Mouse (Mus musculus) liver, postnatal 0 days (tissue): ENCODE results near the gene Ttc3. TPM values are rescaled to one million over a fixed set of nuclear protein-coding genes. Genes with fewer than 3 reads are reported as not detected.
A peak's percentile ranks its signal among the peaks of the same experiment; 100 is the strongest.

Experiments used
- ATAC-seq: fragments of 200-750 bp; cut with Nextera tagmentation; 2 replicates; pipeline ENCODE4 v1.8.0; 2017; ENCODE audit warnings: mild to moderate bottlenecking, moderate library complexity
- DNase-seq: peaks from one replicate; pipeline ENCODE4 v3.0.0-alpha.2; 2016
- H3K27ac ChIP-seq: fragments of 300-500 bp; sonication (generic); 2 replicates; pipeline ENCODE4 v1.5.1; 2014; ENCODE audit warnings: antibody characterized with exemption, moderate library complexity, mild to moderate bottlenecking, low read depth
- H3K27me3 ChIP-seq: fragments of 300-500 bp; sonication (generic); 2 replicates; pipeline ENCODE4 v1.6.1; 2014; ENCODE audit warnings: low read length, control low read depth, mixed read lengths; ENCODE audit not compliant: insufficient read depth
- H3K36me3 ChIP-seq: fragments of 300-500 bp; sonication (generic); replicated peaks from 2 replicates; pipeline ENCODE4 v1.6.1; 2014; ENCODE audit warnings: mild to moderate bottlenecking, control low read depth, low read length, moderate library complexity, mixed read lengths; ENCODE audit not compliant: insufficient read depth
- H3K4me1 ChIP-seq: fragments of 300-500 bp; sonication (generic); 2 replicates; pipeline ENCODE4 v1.6.1; 2014; ENCODE audit warnings: antibody characterized with exemption, mild to moderate bottlenecking, control low read depth; ENCODE audit not compliant: insufficient read depth
- H3K4me2 ChIP-seq: fragments of 300-500 bp; sonication (generic); 2 replicates; pipeline ENCODE4 v1.6.1; 2014; ENCODE audit warnings: low read depth, mild to moderate bottlenecking, low read length, moderate library complexity, mixed read lengths
- H3K4me3 ChIP-seq: fragments of 300-500 bp; sonication (generic); 2 replicates; pipeline ENCODE4 v1.5.1; 2014; ENCODE audit warnings: low read depth, low read length
- H3K9ac ChIP-seq: fragments of 300-500 bp; sonication (generic); replicated peaks from 2 replicates; pipeline ENCODE4 v1.6.1; 2014; ENCODE audit warnings: mild to moderate bottlenecking, moderate library complexity
- H3K9me3 ChIP-seq: fragments of 300-500 bp; sonication (generic); 2 replicates; pipeline ENCODE4 v1.6.1; 2016; ENCODE audit warnings: mild to moderate bottlenecking, control low read depth, low read length, mixed read lengths
- CTCF ChIP-seq: sonication (generic); IDR thresholded peaks from 2 replicates; pipeline ENCODE4 v1.5.1; 2016; ENCODE audit warnings: antibody characterized with exemption, low read depth
- EP300 ChIP-seq: IDR thresholded peaks from 2 replicates; pipeline ENCODE4 v1.6.1; 2016; ENCODE audit warnings: antibody characterized with exemption, low read depth, mild to moderate bottlenecking
- WGBS: fragments of 180-500 bp; shearing (Covaris S2); extraction: QIAGEN DNeasy Blood & Tissue Kit; methylation state at CpG from one replicate; pipeline ENCODE4 v1.1.7; 2014; ENCODE audit not compliant: insufficient replicate concordance; 5-methylcytosine and 5-hydroxymethylcytosine counted together
- polyA plus RNA-seq: library from polyadenylated mRNA; unstranded; fragments of >200 nt; fragmentation: Nextera tagmentation; extraction: Ambion mirVana; gene quantifications from 2 replicates; pipeline ENCODE4 v1.2.1, GENCODE M21; 2015

The Ttc3 gene
- polyA plus RNA-seq, 1 experiment from 2014 or later = 17.4 TPM

DNA sequence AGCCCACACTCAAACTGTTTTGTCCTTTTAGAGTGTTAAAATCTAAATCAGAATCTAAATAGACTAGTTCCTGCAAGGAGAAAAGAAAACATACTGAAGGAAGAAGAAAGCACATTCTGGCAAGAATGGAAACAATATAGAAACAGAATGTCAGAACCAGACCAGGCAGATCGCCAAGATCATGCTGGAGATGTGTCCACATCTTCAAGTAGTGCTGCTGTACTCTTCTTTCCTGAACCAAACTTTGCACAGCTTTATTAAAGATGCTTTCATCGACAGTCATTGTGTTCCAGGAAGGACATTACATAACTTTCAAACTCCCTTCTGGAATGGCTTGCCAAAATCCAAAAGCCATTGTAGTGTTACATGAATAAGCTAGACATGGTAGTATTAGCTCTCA, 66.4 kb downstream of the Ttc3 start:
- H3K4me3 ChIP-seq = no peak overlapping the region
- H3K9ac ChIP-seq = no peak overlapping the region
- TF ChIP-seq EP300 (no peak), CTCF (no peak)
- DNase-seq (no peak), ATAC-seq (no peak)
- H3K36me3 ChIP-seq = peaks cover 46% of the 10 kb centered on the region
- H3K27ac ChIP-seq = no peak overlapping the region
- H3K27me3 ChIP-seq = no peaks in the 10 kb centered on the region
- 84% methylated on average over 2 of the region's 2 CpGs for WGBS
- no peaks in the 10 kb centered on the region for H3K4me1 ChIP-seq
- no peak overlapping the region for H3K4me2 ChIP-seq
- no peaks in the 10 kb centered on the region for H3K9me3 ChIP-seq

DNA sequence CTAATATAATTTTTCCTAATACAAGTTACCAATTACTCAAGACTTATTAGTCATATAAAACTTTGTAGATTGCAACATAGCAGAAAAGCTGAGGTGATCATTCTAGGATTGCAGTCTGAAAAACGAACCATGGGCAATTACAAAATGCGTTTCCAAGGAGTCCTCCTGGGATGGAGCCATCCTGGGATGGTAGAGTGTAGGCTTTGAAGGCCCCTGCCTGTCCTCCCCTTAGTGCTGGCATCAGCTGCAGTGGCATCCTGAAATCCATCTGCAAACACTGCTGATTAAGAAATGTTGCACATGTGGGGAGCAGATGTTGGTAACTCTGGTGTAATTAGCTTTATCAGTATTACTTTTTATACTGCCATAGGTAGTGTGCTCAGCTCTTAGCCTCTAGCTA, 70.9 kb downstream of the Ttc3 start:
- ATAC-seq (no peak), DNase-seq (no peak)
- WGBS = 74% methylated on average over 2 of the region's 2 CpGs
- TF ChIP-seq CTCF = no peak
- no peak for TF ChIP-seq EP300
- H3K4me3 ChIP-seq = no peak overlapping the region
- H3K36me3 ChIP-seq = peaks cover 43% of the 10 kb centered on the region
- no peak overlapping the region for H3K4me2 ChIP-seq
- H3K27ac ChIP-seq = no peak overlapping the region
- no peaks in the 10 kb centered on the region for H3K27me3 ChIP-seq
- H3K9ac ChIP-seq = no peak overlapping the region
- H3K9me3 ChIP-seq = no peaks in the 10 kb centered on the region
- no peaks in the 10 kb centered on the region for H3K4me1 ChIP-seq

DNA sequence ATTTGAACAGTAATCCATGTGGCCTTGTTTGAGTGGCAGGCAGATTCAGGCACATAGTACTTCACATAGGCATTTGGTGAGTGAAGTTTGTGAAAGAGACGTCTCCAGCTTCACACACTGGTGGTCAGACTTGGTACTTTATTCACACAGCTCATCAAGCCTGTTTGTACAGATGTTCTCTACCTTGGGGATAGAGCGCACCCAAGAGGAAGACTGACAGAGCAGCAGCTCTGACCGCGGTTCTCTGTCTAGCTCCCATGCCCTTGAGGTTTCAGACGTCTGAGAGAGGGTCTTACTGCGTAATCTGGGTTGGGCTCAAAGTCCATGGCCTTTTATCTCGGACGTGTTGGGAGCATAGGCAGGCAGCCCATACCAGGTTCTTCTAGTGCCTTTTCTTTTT, 78.7 kb downstream of the Ttc3 start:
- 56% methylated on average over 8 of the region's 8 CpGs for WGBS
- no peak overlapping the region for H3K9ac ChIP-seq
- peaks cover 11% of the 10 kb centered on the region for H3K4me1 ChIP-seq
- DNase-seq (peak; percentile 21), ATAC-seq (peak; percentile 74)
- H3K27ac ChIP-seq = peak overlapping the region; percentile 67
- TF ChIP-seq EP300 (no peak), CTCF (peak; percentile 55)
- no peaks in the 10 kb centered on the region for H3K9me3 ChIP-seq
- no peak overlapping the region for H3K4me3 ChIP-seq
- no peaks in the 10 kb centered on the region for H3K27me3 ChIP-seq
- H3K4me2 ChIP-seq = peak overlapping the region; percentile 38
- H3K36me3 ChIP-seq = peaks cover 24% of the 10 kb centered on the region

DNA sequence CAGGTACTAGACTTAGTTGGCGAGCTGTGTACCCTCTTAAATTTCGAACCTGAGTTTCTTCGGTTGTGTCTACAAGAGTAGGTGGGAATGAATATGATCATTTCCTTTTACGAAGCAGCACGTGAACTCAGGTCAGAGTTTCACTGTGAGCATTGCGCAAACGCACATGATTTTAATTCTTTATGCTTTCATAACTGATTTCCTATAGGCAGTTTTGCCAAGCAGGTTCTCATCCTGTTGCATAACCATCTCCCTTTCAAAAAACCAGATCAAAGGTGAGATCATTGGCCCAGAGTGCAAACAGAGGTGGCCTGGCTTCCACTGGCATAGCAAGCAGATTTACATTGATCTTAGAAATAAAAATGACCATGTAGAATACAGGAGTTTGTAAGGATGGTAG, 79.2 kb downstream of the Ttc3 start:
- H3K27me3 ChIP-seq = no peaks in the 10 kb centered on the region
- 74% methylated on average over 7 of the region's 7 CpGs for WGBS
- no peak overlapping the region for H3K9ac ChIP-seq
- peaks cover 27% of the 10 kb centered on the region for H3K36me3 ChIP-seq
- H3K4me1 ChIP-seq = peaks cover 11% of the 10 kb centered on the region
- TF ChIP-seq CTCF (no peak), EP300 (peak; percentile 63)
- ATAC-seq (peak; percentile 82), DNase-seq (peak; percentile 25)
- no peaks in the 10 kb centered on the region for H3K9me3 ChIP-seq
- H3K4me2 ChIP-seq = peak overlapping the region; percentile 38
- no peak overlapping the region for H3K4me3 ChIP-seq
- H3K27ac ChIP-seq = peak overlapping the region; percentile 67

DNA sequence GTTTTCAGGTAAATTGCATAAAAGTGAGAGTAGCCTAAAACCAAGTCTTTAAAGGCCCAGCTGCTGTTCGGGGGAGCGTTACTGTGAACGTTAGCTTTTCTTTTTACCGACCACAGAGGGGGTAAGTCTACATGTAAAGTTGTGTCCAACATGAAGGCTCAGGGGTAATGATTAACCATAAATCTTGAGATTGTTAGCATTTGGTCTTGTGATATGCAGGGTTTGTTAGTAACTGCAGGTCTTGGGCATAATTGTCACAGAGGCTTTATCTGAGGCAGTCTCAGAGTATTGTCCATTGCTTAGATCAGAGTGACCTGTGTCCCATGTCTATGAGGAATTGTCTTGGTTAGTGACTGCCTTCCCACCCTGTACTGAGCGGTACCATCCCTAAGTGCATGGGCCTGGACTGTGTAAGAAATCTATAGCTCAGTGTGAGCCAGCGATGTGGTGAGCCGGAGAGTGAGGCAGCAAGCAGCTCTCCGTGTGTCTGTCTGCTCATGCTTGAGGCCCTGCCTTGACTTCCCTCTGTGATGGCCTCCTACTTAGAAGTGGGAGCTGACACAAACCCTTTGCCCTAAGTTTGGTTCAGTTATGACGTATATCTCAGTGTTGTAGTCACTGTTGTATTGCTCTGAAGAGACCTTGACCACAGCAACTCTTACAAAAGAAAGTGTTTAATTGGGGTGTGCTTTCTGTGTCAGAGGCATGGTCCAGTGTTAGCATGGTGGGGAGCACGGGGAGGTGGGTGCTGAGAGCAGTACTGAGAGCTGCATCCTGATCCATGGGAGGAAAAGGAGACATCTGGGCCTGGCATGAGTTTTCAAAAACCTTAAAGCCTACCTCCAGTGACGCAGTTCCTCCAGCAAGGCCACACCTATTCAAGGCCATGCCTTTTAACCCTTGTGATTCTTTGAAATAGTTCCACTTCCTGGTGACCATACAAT, 81.4 kb downstream of the Ttc3 start:
- DNase-seq = no peak
- H3K9ac ChIP-seq = no peak overlapping the region
- 0 out of 2 replicates have a peak, but pooled peaks have one; percentile 2 for ATAC-seq
- no peak overlapping the region for H3K4me3 ChIP-seq
- H3K36me3 ChIP-seq = peaks cover 35% of the 10 kb centered on the region
- H3K27ac ChIP-seq = 0 out of 2 replicates have a peak overlapping the region, but pooled peaks have one; percentile 8
- H3K4me2 ChIP-seq = no peak overlapping the region
- H3K27me3 ChIP-seq = no peaks in the 10 kb centered on the region
- TF ChIP-seq CTCF = no peak
- TF ChIP-seq EP300 = no peak
- WGBS = 74% methylated on average over 11 of the region's 11 CpGs
- H3K9me3 ChIP-seq = no peaks in the 10 kb centered on the region
- H3K4me1 ChIP-seq = peaks cover 11% of the 10 kb centered on the region

DNA sequence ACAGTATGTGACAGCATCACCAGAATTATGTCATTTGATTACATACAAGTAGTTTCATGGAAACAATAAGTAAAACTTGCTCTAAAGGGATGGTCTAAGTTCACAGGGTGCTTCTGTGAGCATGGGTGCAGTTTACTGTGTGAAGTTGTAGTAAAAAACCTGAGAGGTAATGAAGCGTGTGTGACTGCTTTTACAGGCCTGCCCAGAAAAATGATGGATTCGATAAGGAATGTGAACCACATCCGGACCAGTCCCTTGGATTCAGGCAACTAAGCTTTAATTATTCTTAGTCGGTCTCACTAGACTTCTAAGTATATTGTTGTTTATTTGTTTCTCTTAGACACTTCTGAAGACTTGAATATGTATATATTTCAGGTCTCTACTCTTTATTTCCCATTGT, 82.3 kb downstream of the Ttc3 start:
- DNase-seq (no peak), ATAC-seq (no peak)
- TF ChIP-seq EP300 (no peak), CTCF (no peak)
- peaks cover 11% of the 10 kb centered on the region for H3K4me1 ChIP-seq
- H3K4me3 ChIP-seq = no peak overlapping the region
- no peak overlapping the region for H3K4me2 ChIP-seq
- peaks cover 38% of the 10 kb centered on the region for H3K36me3 ChIP-seq
- no peak overlapping the region for H3K27ac ChIP-seq
- H3K27me3 ChIP-seq = no peaks in the 10 kb centered on the region
- no peaks in the 10 kb centered on the region for H3K9me3 ChIP-seq
- 84% methylated on average over 4 of the region's 4 CpGs for WGBS
- H3K9ac ChIP-seq = no peak overlapping the region
